Mouse (Mus musculus) activated CD4-positive, CD25-positive, alpha-beta regulatory T cell (primary cell): Measurements from ENCODE around the gene Acot4. TPM values are rescaled to one million over a fixed set of nuclear protein-coding genes. Genes with fewer than 3 reads are reported as not detected.

Experiments used
- polyA plus RNA-seq, 2 experiments: library from polyadenylated mRNA; unstranded; fragments of 100-300 nt; shearing (Covaris generic); gene quantifications; one replicate each; pipeline ENCODE4 v1.2.1; 2017

Gene Acot4
- polyA plus RNA-seq, result 1 to 10 TPM in 1 of 2 experiments, under 1 TPM in 1; 0.04 to 1.3 TPM

DNA sequence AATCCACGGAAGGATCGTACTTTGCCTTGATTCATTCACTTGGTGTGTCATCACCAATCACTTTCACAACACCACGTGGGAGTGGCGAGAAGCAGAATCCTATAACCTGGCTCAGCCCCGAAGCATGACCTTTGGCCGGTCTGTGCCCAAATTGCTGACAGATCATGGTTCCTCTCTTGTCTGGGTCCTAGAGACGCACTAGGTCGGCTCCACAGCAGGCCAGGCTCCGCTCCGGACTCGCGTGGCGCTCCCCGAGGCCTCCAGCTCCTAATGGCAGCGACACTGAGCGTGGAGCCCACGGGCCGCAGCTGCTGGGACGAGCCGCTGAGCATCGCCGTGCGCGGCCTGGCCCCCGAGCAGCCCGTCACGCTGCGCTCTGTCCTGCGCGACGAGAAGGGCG lies at the start of gene Acot4:
Gene Acot4 (plus strand): TSS at position 139 of the 400 bp plus-strand sequence.

DNA sequence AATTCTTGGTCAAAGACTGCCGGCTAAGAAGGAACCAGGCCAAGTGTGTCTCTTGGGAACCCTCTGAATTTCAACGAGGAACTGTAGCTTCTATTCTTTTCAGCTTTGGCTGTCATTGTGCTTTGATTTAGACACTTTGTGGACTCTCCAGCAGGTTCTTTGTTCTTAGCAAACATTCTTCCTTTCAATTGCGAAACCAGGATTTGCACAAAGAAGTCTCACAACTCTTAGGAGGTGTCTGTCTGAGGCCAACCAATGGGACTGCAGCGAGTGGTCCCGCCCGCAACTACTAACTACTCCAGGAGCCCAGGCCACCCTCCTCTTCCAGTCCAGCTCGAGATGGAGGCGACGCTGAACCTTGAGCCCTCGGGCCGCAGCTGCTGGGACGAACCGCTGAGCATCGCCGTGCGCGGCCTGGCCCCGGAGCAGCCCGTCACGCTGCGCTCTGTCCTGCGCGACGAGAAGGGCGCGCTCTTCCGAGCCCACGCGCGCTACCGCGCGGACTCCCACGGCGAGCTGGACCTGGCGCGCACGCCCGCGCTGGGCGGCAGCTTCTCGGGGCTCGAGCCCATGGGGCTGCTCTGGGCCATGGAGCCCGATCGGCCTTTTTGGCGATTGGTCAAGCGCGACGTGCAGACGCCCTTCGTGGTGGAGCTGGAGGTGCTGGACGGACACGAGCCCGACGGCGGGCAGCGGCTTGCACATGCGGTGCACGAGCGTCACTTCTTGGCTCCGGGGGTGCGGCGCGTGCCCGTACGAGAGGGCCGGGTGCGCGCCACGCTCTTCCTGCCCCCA lies 28.8 kb upstream of the Acot4 start, which contains the start of gene Acot1:
Gene Acot1 (plus strand): TSS at position 320 of the 795 bp plus-strand sequence.

DNA sequence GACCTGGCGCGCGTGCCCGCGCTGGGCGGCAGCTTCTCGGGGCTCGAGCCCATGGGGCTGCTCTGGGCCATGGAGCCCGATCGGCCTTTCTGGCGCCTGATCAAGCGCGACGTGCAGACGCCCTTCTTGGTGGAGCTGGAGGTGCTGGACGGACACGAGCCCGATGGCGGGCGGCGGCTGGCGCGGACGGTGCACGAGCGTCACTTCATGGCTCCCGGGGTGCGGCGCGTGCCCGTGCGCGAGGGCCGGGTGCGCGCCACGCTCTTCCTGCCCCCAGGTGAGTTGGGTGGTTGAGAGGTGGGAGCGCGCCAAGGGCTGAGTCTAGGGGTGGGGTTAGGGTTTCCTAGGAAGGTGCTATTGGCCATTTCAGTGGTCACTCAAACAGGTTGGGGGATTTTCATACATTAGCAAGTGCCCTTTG lies 522 bp downstream of the Acot4 start, which contains the start of gene Gm49366:
Gene Gm49366 (plus strand): TSS at position 245 of the 421 bp plus-strand sequence.

DNA sequence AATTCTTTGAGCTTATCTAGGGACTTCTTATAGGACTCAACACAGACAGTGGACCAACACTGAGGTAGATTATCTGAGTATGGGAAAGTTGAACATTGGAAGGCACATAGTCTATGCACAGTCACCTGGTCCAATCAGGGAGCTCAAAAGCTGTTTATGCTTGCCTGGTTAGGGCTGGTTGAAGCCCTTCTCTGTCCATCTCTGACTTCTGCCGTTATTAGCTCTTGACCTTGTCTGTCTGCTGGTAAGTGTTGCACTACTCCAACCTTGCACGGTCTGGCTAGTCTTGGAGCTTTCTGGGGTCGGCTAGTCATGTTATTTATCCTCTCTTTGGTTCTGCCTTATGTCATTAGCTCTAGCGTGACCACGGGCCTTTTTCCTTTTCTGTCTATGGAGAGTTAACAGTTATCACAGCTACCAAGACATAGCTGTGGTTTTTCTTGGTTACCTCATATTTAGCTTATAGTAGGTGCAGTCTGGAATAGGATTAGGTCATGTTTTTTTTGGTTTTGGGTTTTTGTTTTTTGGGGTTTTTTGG lies 13.8 kb downstream of the Acot4 start, which contains the start of gene Acot3:
Gene Acot3 (plus strand): TSS at position 208 of the 538 bp plus-strand sequence.

DNA sequence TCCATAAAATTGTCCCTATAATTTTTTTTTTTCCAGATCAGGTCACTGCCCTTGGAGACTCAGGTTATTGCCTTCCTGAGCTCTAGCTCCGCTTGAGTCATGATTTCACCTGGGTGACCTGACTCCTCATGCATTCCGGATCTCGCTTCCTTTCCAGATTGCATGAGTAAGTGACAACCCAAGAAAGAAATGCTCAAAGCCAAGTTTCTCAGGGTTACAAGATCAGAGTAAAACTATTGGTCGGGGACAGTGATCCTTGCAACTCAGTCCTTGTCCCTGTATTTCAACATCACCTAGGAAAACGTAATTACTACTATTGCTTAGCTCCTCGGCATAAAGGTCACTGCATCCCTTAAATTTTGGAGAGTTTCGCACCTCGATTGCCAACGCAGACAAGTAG lies 30.8 kb downstream of the Acot4 start, which contains the start of gene Acot5:
Gene Acot5 (plus strand): TSS at position 340 of the 400 bp plus-strand sequence.

Other genes starting within 250 kb of the Acot4 start
- gene Numb, start 116.4 kb upstream of the Acot4 start, polyA plus RNA-seq, result 10 to 100 TPM; 32.0 to 32.8 TPM
- gene Riox1, start 87.8 kb upstream of the Acot4 start, polyA plus RNA-seq, result 10 to 100 TPM; 24.0 to 28.5 TPM
- gene Heatr4, start 53.5 kb upstream of the Acot4 start, polyA plus RNA-seq, result under 1 TPM in 1 of 2 experiments, not detected in 1; 0.11 TPM
- 1 to 10 TPM; 4.8 to 5.5 TPM for gene Acot2, start 50.5 kb upstream of the Acot4 start, polyA plus RNA-seq
- gene Acot1, start 28.9 kb upstream of the Acot4 start, polyA plus RNA-seq, result under 1 TPM in 1 of 2 experiments, not detected in 1; 0.23 TPM
- gene Gm49366, start 556 bp downstream of the Acot4 start, polyA plus RNA-seq, result not detected
- gene Acot3, start 13.8 kb downstream of the Acot4 start, polyA plus RNA-seq, result under 1 TPM in 1 of 2 experiments, not detected in 1; 0.06 TPM
- not detected for gene Acot5, start 30.9 kb downstream of the Acot4 start, polyA plus RNA-seq
- 1 to 10 TPM; 1.5 to 2.6 TPM for gene Acot6, start 62.3 kb downstream of the Acot4 start, polyA plus RNA-seq
- gene Dnal1, start 76.0 kb downstream of the Acot4 start, polyA plus RNA-seq, result under 1 TPM; 0.26 to 0.48 TPM
- under 1 TPM in 1 of 2 experiments, not detected in 1; 0.10 TPM for gene Pnma1, start 110.1 kb downstream of the Acot4 start, polyA plus RNA-seq
- gene Elmsan1, start 180.5 kb downstream of the Acot4 start, polyA plus RNA-seq, result 10 to 100 TPM; 14.2 to 19.1 TPM
- gene Ptgr2, start 246.9 kb downstream of the Acot4 start, polyA plus RNA-seq, result 10 to 100 TPM; 29.4 to 29.7 TPM